Mouse (Mus musculus) erythroblast, embryonic 14.5 days (primary cell): ENCODE data around the gene Trpc4ap. TPM values are rescaled to one million over a fixed set of nuclear protein-coding genes. Genes with fewer than 3 reads are reported as not detected.
"Not testable (repeated sequence)": the region's sequence is repeated elsewhere in the genome, so short reads cannot be mapped to it uniquely, and the experiment has no call there.

ENCODE experiments used
- H3K27me3 ChIP-seq: 2 replicates; pipeline ENCODE4 v1.6.1; 2012; ENCODE audit warnings: inconsistent platforms; ENCODE audit not compliant: control insufficient read depth
- H3K36me3 ChIP-seq: 2 replicates; pipeline ENCODE4 v1.6.1; 2012; ENCODE audit warnings: mild to moderate bottlenecking, inconsistent platforms; ENCODE audit not compliant: control insufficient read depth
- H3K4me1 ChIP-seq: 2 replicates; pipeline ENCODE4 v1.6.1; 2012; ENCODE audit warnings: inconsistent platforms; ENCODE audit not compliant: control insufficient read depth
- H3K4me3 ChIP-seq: replicated peaks from 2 replicates; pipeline ENCODE3; 2012; ENCODE audit warnings: moderate library complexity, mild to moderate bottlenecking, inconsistent platforms
- H3K9me3 ChIP-seq: 2 replicates; pipeline ENCODE4 v1.6.1; 2012; ENCODE audit warnings: low read length, inconsistent platforms, mixed read lengths; ENCODE audit not compliant: control insufficient read depth
- GATA1 ChIP-seq: IDR thresholded peaks from 2 replicates; pipeline ENCODE4 v1.6.1; 2012; ENCODE audit warnings: low read length, inconsistent platforms, mixed read lengths
- TAL1 ChIP-seq: IDR thresholded peaks from 3 replicates; pipeline ENCODE4 v1.6.1; 2012; ENCODE audit warnings: low read length, inconsistent platforms, mixed read lengths
- polyA plus RNA-seq: library from polyadenylated mRNA; stranded (reverse); fragments of >175 nt; gene quantifications from 2 replicates; pipeline ENCODE4 v1.2.3, GENCODE M21; 2012

Gene Trpc4ap
- polyA plus RNA-seq, 1 experiment = 9.2 TPM

- H3K36me3 ChIP-seq = peaks cover 19% of the 10 kb centered on the region
- TF ChIP-seq TAL1 (no peak), GATA1 (no peak)
- peak overlapping the region; percentile 78 for H3K4me3 ChIP-seq
- no peaks in the 10 kb centered on the region for H3K27me3 ChIP-seq
- peaks cover 93% of the 10 kb centered on the region for H3K4me1 ChIP-seq
- no peaks in the 10 kb centered on the region for H3K9me3 ChIP-seq
Measured at GRCm38 (mm10) chr2:155611834-155612550, 80.2 kb downstream of the Trpc4ap start.

- peak within 1 kb of the TSS; percentile 78 for H3K4me3 ChIP-seq
- no peaks in the 10 kb centered on the region for H3K9me3 ChIP-seq
- no peaks in the 10 kb centered on the region for H3K27me3 ChIP-seq
- H3K36me3 ChIP-seq = peaks cover 27% of the 10 kb centered on the region
- no peak for TF ChIP-seq TAL1
- H3K4me1 ChIP-seq = peaks cover 94% of the 10 kb centered on the region
Measured at GRCm38 (mm10) chr2:155610978-155611377, 81.2 kb downstream of the Trpc4ap start, which contains the start of gene Myh7b. Gene Myh7b (plus strand): TSS chr2:155611212.

- no peaks in the 10 kb centered on the region for H3K27me3 ChIP-seq
- no peaks in the 10 kb centered on the region for H3K9me3 ChIP-seq
- TF ChIP-seq GATA1 (no peak), TAL1 (no peak)
- no peak overlapping the region for H3K4me3 ChIP-seq
- peaks cover 22% of the 10 kb centered on the region for H3K36me3 ChIP-seq
- H3K4me1 ChIP-seq = peaks cover 91% of the 10 kb centered on the region
Measured at GRCm38 (mm10) chr2:155606360-155606759, 85.8 kb downstream of the Trpc4ap start.

GRCm38 (mm10) chr2:155605236-155605589 lies 87.0 kb downstream of the Trpc4ap start:
- Histone ChIP-seq H3K36me3 (peaks cover 16% of the 10 kb centered on the region), H3K4me1 (peaks cover 86% of the 10 kb centered on the region), H3K4me3 (peak overlapping the region; percentile 61)
- H3K27me3 ChIP-seq, H3K9me3 ChIP-seq: not testable (repeated sequence)

- Histone ChIP-seq H3K27me3 (no peaks in the 10 kb centered on the region), H3K4me3 (peak overlapping the region; percentile 61), H3K4me1 (peaks cover 84% of the 10 kb centered on the region), H3K9me3 (no peaks in the 10 kb centered on the region), H3K36me3 (peaks cover 16% of the 10 kb centered on the region)
- TF ChIP-seq TAL1 = no peak
- peak; percentile 55 for TF ChIP-seq GATA1
Measured at GRCm38 (mm10) chr2:155604560-155605235, 87.5 kb downstream of the Trpc4ap start.

- no peak overlapping the region for H3K4me3 ChIP-seq
- no peaks in the 10 kb centered on the region for H3K27me3 ChIP-seq
- TF ChIP-seq GATA1 (no peak), TAL1 (no peak)
- H3K4me1 ChIP-seq = peaks cover 82% of the 10 kb centered on the region
- H3K36me3 ChIP-seq = peaks cover 16% of the 10 kb centered on the region
- H3K9me3 ChIP-seq = no peaks in the 10 kb centered on the region
Measured at GRCm38 (mm10) chr2:155603707-155604106, 88.5 kb downstream of the Trpc4ap start.

GRCm38 (mm10) chr2:155595516-155595915 lies 96.7 kb downstream of the Trpc4ap start:
- TF ChIP-seq TAL1 (no peak), GATA1 (no peak)
- H3K4me1 ChIP-seq = peaks cover 79% of the 10 kb centered on the region
- H3K36me3 ChIP-seq = peaks cover 6% of the 10 kb centered on the region
- no peaks in the 10 kb centered on the region for H3K9me3 ChIP-seq
- no peak overlapping the region for H3K4me3 ChIP-seq
- H3K27me3 ChIP-seq = no peaks in the 10 kb centered on the region

- peaks cover 26% of the 10 kb centered on the region for H3K36me3 ChIP-seq
- H3K27me3 ChIP-seq = no peaks in the 10 kb centered on the region
- TF ChIP-seq GATA1 (no peak), TAL1 (no peak)
- H3K9me3 ChIP-seq = no peaks in the 10 kb centered on the region
- H3K4me1 ChIP-seq = peaks cover 86% of the 10 kb centered on the region
- peak overlapping the region; percentile 95 for H3K4me3 ChIP-seq
Measured at GRCm38 (mm10) chr2:155592854-155593283, 99.3 kb downstream of the Trpc4ap start.

- peak within 1 kb of the TSS; percentile 95 for H3K4me3 ChIP-seq
Measured at GRCm38 (mm10) chr2:155592137-155592853, 99.9 kb downstream of the Trpc4ap start, which contains the start of gene Gss. Gene Gss (minus strand): TSS chr2:155592810.

More at GRCm38 (mm10) chr2:155592137-155592853, 99.9 kb downstream of the Trpc4ap start, which contains the start of gene Gss:
- no peaks in the 10 kb centered on the region for H3K27me3 ChIP-seq
- peaks cover 32% of the 10 kb centered on the region for H3K36me3 ChIP-seq
- peaks cover 87% of the 10 kb centered on the region for H3K4me1 ChIP-seq
- TF ChIP-seq TAL1 (no peak), GATA1 (no peak)
- no peaks in the 10 kb centered on the region for H3K9me3 ChIP-seq
